Mouse (Mus musculus): ENCODE data around the gene Fbln2. TPM values are rescaled to one million over a fixed set of nuclear protein-coding genes. Genes with fewer than 3 reads are reported as not detected.

Gene Fbln2
- total and polyA plus RNA-seq, 3 experiments, result 0.81 TPM; not detected in 2

DNA sequence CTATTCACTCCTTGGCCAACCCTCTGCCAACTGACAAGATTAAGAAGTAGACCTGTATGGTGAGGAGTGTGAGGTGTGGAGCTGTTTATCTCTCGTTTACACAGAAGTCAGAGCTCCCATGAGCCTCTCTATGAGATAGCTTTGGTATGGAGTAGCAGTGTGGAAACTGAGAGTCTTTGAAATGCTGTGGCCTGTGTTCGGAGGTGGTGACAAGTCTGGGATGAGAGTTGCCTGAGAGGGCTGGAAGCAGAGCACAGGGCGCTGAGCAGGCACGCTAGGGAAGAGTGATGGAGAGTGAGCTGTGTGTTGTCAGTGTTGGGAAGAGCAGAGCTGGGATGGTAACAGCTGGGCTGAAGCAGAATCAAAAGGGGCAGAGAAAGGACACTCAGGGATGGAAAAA, 91.9 kb downstream of the Fbln2 start:
- H3K9me3 ChIP-seq (replicated peaks; ENCODE audit: low read length), result no peaks in the 10 kb centered on the region
- dilution Hi-C loops (cut with MboI; ENCODE audit: extremely low pct_ligation_motif_present, extremely low pct_unique_long_range_greater_than_20kb, low sequenced_read_pairs), result no loop called here
- H3K4me1 ChIP-seq (ENCODE audit: control insufficient read depth in 1 of 2, insufficient read depth in 2 of 2), result no peaks in the 10 kb centered on the region
- H3K4me3 ChIP-seq (replicated peaks in 1 of 3; ENCODE audit: low read depth in 2 of 3, low read length in 2 of 3, poor library complexity in 1 of 3), result no peak overlapping the region
- H3K36me3 ChIP-seq (replicated peaks in 1 of 2; ENCODE audit: control insufficient read depth in 1 of 2, insufficient read depth in 1 of 2, low read length in 1 of 2), result no peaks in the 10 kb centered on the region
- peaks cover 92% of the 10 kb centered on the region for H3K27me3 ChIP-seq (replicated peaks)
- no peaks in the 10 kb centered on the region for H3K79me2 ChIP-seq (replicated peaks; ENCODE audit: control insufficient read depth, extremely low read depth, insufficient read depth, poor library complexity, severe bottlenecking)
- no peak overlapping the region for H3K9ac ChIP-seq (ENCODE audit: insufficient read depth, low read depth)
- no peak overlapping the region for H3K27ac ChIP-seq (ENCODE audit: insufficient read depth, low read depth)
- no peak overlapping the region for H3K4me2 ChIP-seq (ENCODE audit: insufficient read depth, low read depth, poor library complexity, severe bottlenecking)
- TF ChIP-seq SIN3A (IDR thresholded peaks at IDR 0.05; ENCODE audit: low read length) (no peak), JUN (IDR thresholded peaks at IDR 0.05; ENCODE audit: insufficient read depth, low read depth, low read length) (no peak), POLR2A (IDR thresholded peaks at IDR 0.05; ENCODE audit: low read depth, low read length) (no peak), ZMIZ1 (IDR thresholded peaks at IDR 0.05; ENCODE audit: low read depth, low read length) (no peak), MAX (IDR thresholded peaks at IDR 0.05; ENCODE audit: low read length) (no peak)
- in situ Hi-C loops (cut with MboI; ENCODE audit: low pct_ligation_motif_present, low pct_unique_long_range_greater_than_20kb, low sequenced_read_pairs), result no loop called here
- no peak for DNase-seq (ENCODE audit: extremely low read depth)

DNA sequence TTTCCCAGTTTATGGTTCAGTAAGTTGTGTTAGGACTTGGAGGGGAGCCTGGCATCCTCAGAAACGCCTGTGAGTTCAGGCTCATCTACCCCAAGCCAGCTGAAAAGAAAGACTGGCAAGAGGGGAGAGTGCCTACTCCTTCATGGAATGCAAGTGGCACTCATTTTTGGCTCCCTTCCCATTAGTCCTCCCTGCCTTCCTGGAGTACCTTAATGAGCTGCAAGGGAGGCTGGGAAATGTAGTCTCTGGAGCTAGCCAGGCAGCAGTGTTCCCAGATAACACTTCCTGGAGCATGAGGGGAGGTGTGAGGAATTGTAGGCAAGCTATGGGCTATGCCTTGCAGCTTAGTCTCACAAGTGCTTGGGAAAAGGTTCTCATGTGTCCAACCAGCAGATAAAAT, 95.7 kb downstream of the Fbln2 start:
- no peaks in the 10 kb centered on the region for H3K9me3 ChIP-seq (replicated peaks; ENCODE audit: low read length)
- no peak overlapping the region for H3K4me3 ChIP-seq (replicated peaks in 1 of 3; ENCODE audit: low read depth in 2 of 3, low read length in 2 of 3, poor library complexity in 1 of 3)
- TF ChIP-seq PAX5 (IDR thresholded peaks at IDR 0.05; ENCODE audit: low read length) (no peak), POLR2AphosphoS2 (IDR thresholded peaks at IDR 0.05; ENCODE audit: low read depth, low read length) (no peak), USF1 (IDR thresholded peaks at IDR 0.05; ENCODE audit: low read depth, low read length) (no peak), NELFE (IDR thresholded peaks at IDR 0.05; ENCODE audit: low read depth, low read length) (no peak), ZKSCAN1 (IDR thresholded peaks at IDR 0.05; ENCODE audit: borderline replicate concordance, low read depth, low read length) (no peak), ZC3H11A (IDR thresholded peaks at IDR 0.05; ENCODE audit: low read depth, low read length) (no peak), GABPA (IDR thresholded peaks at IDR 0.05; ENCODE audit: insufficient replicate concordance, low read depth, low read length) (no peak), MXI1 (IDR thresholded peaks at IDR 0.05; ENCODE audit: low read depth, low read length) (no peak), ZMIZ1 (IDR thresholded peaks at IDR 0.05; ENCODE audit: low read depth, low read length) (no peak)
- DNase-seq (ENCODE audit: extremely low read depth), result no peak
- H3K4me2 ChIP-seq (ENCODE audit: insufficient read depth, low read depth, poor library complexity, severe bottlenecking), result no peak overlapping the region
- in situ Hi-C loops (cut with MboI; ENCODE audit: low pct_ligation_motif_present, low pct_unique_long_range_greater_than_20kb, low sequenced_read_pairs) (no loop called here), dilution Hi-C loops (cut with MboI; ENCODE audit: extremely low pct_ligation_motif_present, extremely low pct_unique_long_range_greater_than_20kb, low sequenced_read_pairs) (no loop called here)
- H3K79me2 ChIP-seq (replicated peaks; ENCODE audit: control insufficient read depth, extremely low read depth, insufficient read depth, poor library complexity, severe bottlenecking), result no peaks in the 10 kb centered on the region
- no peak overlapping the region for H3K9ac ChIP-seq (ENCODE audit: insufficient read depth, low read depth)
- no peaks in the 10 kb centered on the region for H3K4me1 ChIP-seq (ENCODE audit: control insufficient read depth in 1 of 2, insufficient read depth in 2 of 2)
- no peak overlapping the region for H3K27ac ChIP-seq (ENCODE audit: insufficient read depth, low read depth)
- peaks cover 90% of the 10 kb centered on the region for H3K27me3 ChIP-seq (replicated peaks)
- no peaks in the 10 kb centered on the region for H3K36me3 ChIP-seq (replicated peaks in 1 of 2; ENCODE audit: control insufficient read depth in 1 of 2, insufficient read depth in 1 of 2, low read length in 1 of 2)

DNA sequence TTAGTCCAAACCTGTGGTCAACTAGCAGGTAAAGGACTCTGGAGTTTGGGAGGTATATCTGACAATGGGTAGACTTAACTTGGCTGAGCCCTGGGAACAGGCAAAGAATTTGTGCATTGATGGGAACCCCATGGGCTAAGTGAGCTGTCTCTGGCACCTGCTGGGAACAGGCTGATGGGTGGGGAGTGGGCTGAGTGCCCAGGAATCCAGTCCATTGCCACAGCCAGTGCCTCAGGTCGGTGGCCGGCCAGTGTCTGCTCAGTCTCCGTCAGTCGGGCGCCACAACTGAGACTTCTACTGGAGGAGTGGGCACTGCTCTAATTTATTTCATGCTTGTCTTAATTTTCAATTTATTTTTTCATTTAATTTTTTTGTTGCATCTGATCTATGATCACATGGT, 98.9 kb downstream of the Fbln2 start:
- no peaks in the 10 kb centered on the region for H3K9me3 ChIP-seq (replicated peaks; ENCODE audit: low read length)
- DNase-seq (ENCODE audit: extremely low read depth), result no peak
- dilution Hi-C loops (cut with MboI; ENCODE audit: extremely low pct_ligation_motif_present, extremely low pct_unique_long_range_greater_than_20kb, low sequenced_read_pairs), result no loop called here

More for the DNA sequence above, 98.9 kb downstream of the Fbln2 start:
- in situ Hi-C loops (cut with MboI; ENCODE audit: low pct_ligation_motif_present, low pct_unique_long_range_greater_than_20kb, low sequenced_read_pairs), result no loop called here
- no peak overlapping the region for H3K4me3 ChIP-seq (replicated peaks in 1 of 3; ENCODE audit: low read depth in 2 of 3, low read length in 2 of 3, poor library complexity in 1 of 3)
- H3K27me3 ChIP-seq (replicated peaks), result peaks cover 90% of the 10 kb centered on the region
- H3K4me1 ChIP-seq (ENCODE audit: control insufficient read depth in 1 of 2, insufficient read depth in 2 of 2), result no peaks in the 10 kb centered on the region
- H3K9ac ChIP-seq (ENCODE audit: insufficient read depth, low read depth), result no peak overlapping the region
- H3K27ac ChIP-seq (ENCODE audit: insufficient read depth, low read depth), result no peak overlapping the region
- H3K4me2 ChIP-seq (ENCODE audit: insufficient read depth, low read depth, poor library complexity, severe bottlenecking), result no peak overlapping the region
- H3K36me3 ChIP-seq (replicated peaks in 1 of 2; ENCODE audit: control insufficient read depth in 1 of 2, insufficient read depth in 1 of 2, low read length in 1 of 2), result no peaks in the 10 kb centered on the region
- TF ChIP-seq IRF4 (IDR thresholded peaks at IDR 0.05; ENCODE audit: low read depth, low read length) (no peak), MEF2A (IDR thresholded peaks at IDR 0.05; ENCODE audit: borderline replicate concordance, low read depth, low read length) (no peak), MYC (IDR thresholded peaks at IDR 0.05; ENCODE audit: low read depth, low read length) (no peak), SMC3 (IDR thresholded peaks at IDR 0.05; ENCODE audit: low read depth, low read length) (no peak), NELFE (IDR thresholded peaks at IDR 0.05; ENCODE audit: low read depth, low read length) (no peak), JUN (IDR thresholded peaks at IDR 0.05; ENCODE audit: insufficient read depth, low read depth, low read length) (no peak)
- no peaks in the 10 kb centered on the region for H3K79me2 ChIP-seq (replicated peaks; ENCODE audit: control insufficient read depth, extremely low read depth, insufficient read depth, poor library complexity, severe bottlenecking)

All from CH12.LX (cell line).